16 mouse cellular contexts compared by ENCODE assay signal in the genomic region with DNA sequence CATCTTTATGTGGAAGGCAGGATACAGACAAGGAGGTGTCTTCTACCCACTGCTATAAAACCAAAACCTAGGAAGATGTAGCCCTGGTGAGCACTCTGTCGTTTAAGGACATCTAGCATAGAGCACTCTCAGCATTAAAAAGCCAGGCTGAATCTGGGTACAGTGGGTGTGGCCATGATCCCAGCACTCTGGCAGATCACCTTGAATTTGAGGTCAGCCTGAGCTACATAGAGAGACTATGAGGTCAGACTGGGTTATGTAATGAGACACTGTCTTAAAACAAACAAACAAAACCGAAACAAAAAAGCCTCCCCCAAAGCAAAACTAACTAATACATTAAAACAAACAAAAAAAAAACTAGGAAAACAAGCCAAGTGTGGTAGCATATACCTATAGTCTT.
"Had no signal": no experiment of that assay in that cellular context is flagged by ENCODE, and none has a peak within 500 bp of the region (broad histone marks: within the 10 kb centered on the region; RNA-seq: fewer than 3 reads in every experiment).

No protein-coding gene starts in this region.

- H3K9ac ChIP-seq: limb, embryonic 13.5 days; liver, embryonic 12.5 days; lung, embryonic 14.5 days; neural tube, embryonic 15.5 days had no signal

- H3K27me3 ChIP-seq: limb, embryonic 13.5 days; liver, embryonic 12.5 days; neural tube, embryonic 15.5 days had no signal

- H3K27ac ChIP-seq: limb, embryonic 13.5 days; liver, embryonic 12.5 days; midbrain, embryonic 10.5 days; neural tube, embryonic 15.5 days; stomach, postnatal 0 days had no signal

- H3K4me2 ChIP-seq: limb, embryonic 13.5 days; liver, embryonic 12.5 days; lung, embryonic 14.5 days; neural tube, embryonic 15.5 days had no signal

- DNase-seq: kidney, postnatal 10 days; kidney, postnatal 4 days; left cerebral cortex, postnatal 4 days; lung, embryonic 14.5 days; lung, postnatal 10 days; lung, postnatal 4 days; midbrain, embryonic 14.5 days; right cerebral cortex, adult 18-20 months; right cerebral cortex, postnatal 25 days; thymus, postnatal 4 days had no signal

- H3K4me3 ChIP-seq: limb, embryonic 13.5 days; liver, embryonic 12.5 days; midbrain, embryonic 10.5 days; myocyte; neural tube, embryonic 15.5 days had no signal

- ATAC-seq: liver, embryonic 12.5 days had no signal

- H3K36me3 ChIP-seq: limb, embryonic 13.5 days; liver, embryonic 12.5 days; midbrain, embryonic 10.5 days; neural tube, embryonic 15.5 days had no signal

- H3K9me3 ChIP-seq: limb, embryonic 13.5 days; liver, embryonic 12.5 days; midbrain, embryonic 10.5 days; neural tube, embryonic 15.5 days had no signal

- H3K4me1 ChIP-seq: liver, embryonic 12.5 days had no signal
